Mouse (Mus musculus) ES-Bruce4 (cell line): ENCODE results near the gene Opa3.

Experiments used
- CTCF ChIP-seq: IDR thresholded peaks from one replicate; pipeline ENCODE4 v1.8.1; 2011; ENCODE audit warnings: low read depth, low read length
- EP300 ChIP-seq: IDR thresholded peaks from 2 replicates; pipeline ENCODE4 v1.6.1; 2011; ENCODE audit warnings: low read depth, low read length; ENCODE audit not compliant: insufficient read depth
- POLR2A ChIP-seq: IDR thresholded peaks from one replicate; pipeline ENCODE4 v1.8.1; 2011; ENCODE audit warnings: low read length; ENCODE audit not compliant: insufficient read depth

- TF ChIP-seq CTCF (no peak), POLR2A (no peak), EP300 (no peak)
These were observed 1.0 kb upstream of the Opa3 start for GRCm38 (mm10) chr7:19226817-19227797.
